Mouse (Mus musculus) G1E (cell line): ENCODE data around the gene Gm11541. TPM values are rescaled to one million over a fixed set of nuclear protein-coding genes. Genes with fewer than 3 reads are reported as not detected.

ENCODE experiments used
- ATAC-seq: 2 replicates; pipeline ENCODE4 v1.8.0; 2016; ENCODE audit warnings: mild to moderate bottlenecking; ENCODE audit not compliant: insufficient number of reproducible peaks, poor library complexity, low FRiP score, severe bottlenecking; ENCODE audit errors: extremely low read depth
- DNase-seq: peaks from one replicate; pipeline ENCODE4 v3.0.0; 2012; ENCODE audit warnings: low spot score
- H3K27me3 ChIP-seq: 2 replicates; pipeline ENCODE4 v1.6.1; 2012; ENCODE audit warnings: mild to moderate bottlenecking, low read length, inconsistent platforms; ENCODE audit not compliant: insufficient read depth
- H3K36me3 ChIP-seq: replicated peaks from 2 replicates; pipeline ENCODE3; 2012; ENCODE audit warnings: mild to moderate bottlenecking, inconsistent platforms
- H3K4me1 ChIP-seq: 2 replicates; pipeline ENCODE4 v1.6.1; 2012; ENCODE audit warnings: low read depth, low read length, inconsistent platforms, mixed read lengths; ENCODE audit not compliant: insufficient read depth
- H3K4me3 ChIP-seq: 2 replicates; pipeline ENCODE4 v1.5.1; 2012; ENCODE audit warnings: low read depth, mild to moderate bottlenecking, inconsistent platforms, low read length, moderate library complexity, mixed read lengths
- H3K9me3 ChIP-seq: replicated peaks from 2 replicates; pipeline ENCODE4 v1.6.1; 2012; ENCODE audit warnings: inconsistent platforms
- CTCF ChIP-seq: IDR thresholded peaks from 2 replicates; pipeline ENCODE4 v1.5.1; 2012; ENCODE audit warnings: low read depth, low read length, inconsistent platforms, mixed read lengths
- GATA1 ChIP-seq: IDR thresholded peaks from 2 replicates; pipeline ENCODE4 v1.6.1; 2012; ENCODE audit warnings: borderline replicate concordance, low read length, inconsistent platforms, mixed read lengths
- GATA2 ChIP-seq: IDR thresholded peaks from 2 replicates; pipeline ENCODE4 v1.6.1; 2012; ENCODE audit warnings: low read depth, low read length, inconsistent platforms, borderline replicate concordance
- POLR2AphosphoS5 ChIP-seq: IDR thresholded peaks from 2 replicates; pipeline ENCODE4 v1.6.1; 2012; ENCODE audit warnings: low read depth, low read length, inconsistent platforms; ENCODE audit not compliant: insufficient replicate concordance
- TAL1 ChIP-seq: conservative IDR thresholded peaks from 2 replicates; pipeline ENCODE4 v1.6.1; 2012; ENCODE audit warnings: low read depth, low read length, inconsistent platforms, mixed read lengths
- polyA plus RNA-seq: library from polyadenylated mRNA; stranded (reverse); fragments of >175 nt; gene quantifications from 2 replicates; pipeline ENCODE4 v1.2.3, GENCODE M21; 2012
- total RNA-seq, 2 experiments: library from RNA; stranded (forward) in 1 of 2; stranded (reverse) in 1 of 2; fragments of 200-1000 nt in 1 of 2; fragments of >200 nt in 1 of 2; fragmentation: Nextera tagmentation in 1 of 2; gene quantifications; 2 replicates each; pipeline ENCODE4 v1.2.3; 2014 to 2017

The Gm11541 gene
- total and polyA plus RNA-seq, 3 experiments, result 0.33 TPM; not detected in 2

GRCm38 (mm10) chr11:94681640-94682039, 22.7 kb downstream of the Gm11541 start:
- Histone ChIP-seq H3K4me3 (no peak overlapping the region), H3K4me1 (peaks cover 7% of the 10 kb centered on the region), H3K27me3 (peaks cover 17% of the 10 kb centered on the region), H3K36me3 (no peaks in the 10 kb centered on the region), H3K9me3 (no peaks in the 10 kb centered on the region)
- ATAC-seq (no peak), DNase-seq (no peak)
- TF ChIP-seq GATA2 (no peak), TAL1 (no peak), GATA1 (no peak), POLR2AphosphoS5 (no peak), CTCF (no peak)

- H3K9me3 ChIP-seq, result no peaks in the 10 kb centered on the region
- TF ChIP-seq POLR2AphosphoS5 (no peak), GATA2 (no peak), TAL1 (no peak), CTCF (no peak), GATA1 (no peak)
- peaks cover 4% of the 10 kb centered on the region for H3K36me3 ChIP-seq
- peaks cover 17% of the 10 kb centered on the region for H3K4me1 ChIP-seq
- ATAC-seq (no peak), DNase-seq (no peak)
- H3K4me3 ChIP-seq, result no peak overlapping the region
- H3K27me3 ChIP-seq, result peaks cover 17% of the 10 kb centered on the region
Measured at GRCm38 (mm10) chr11:94680639-94681038, 23.7 kb downstream of the Gm11541 start.

- ATAC-seq (no peak), DNase-seq (no peak)
- no peak for TF ChIP-seq CTCF
- no peak for TF ChIP-seq TAL1
- no peak for TF ChIP-seq POLR2AphosphoS5
- TF ChIP-seq GATA2, result no peak
- TF ChIP-seq GATA1, result no peak
- Histone ChIP-seq H3K9me3 (no peaks in the 10 kb centered on the region), H3K27me3 (peaks cover 9% of the 10 kb centered on the region; the same call in 1 of the 2 replicates), H3K4me3 (peak overlapping the region; percentile 96), H3K36me3 (peaks cover 29% of the 10 kb centered on the region), H3K4me1 (peaks cover 23% of the 10 kb centered on the region)
Measured at GRCm38 (mm10) chr11:94677607-94678145, 26.6 kb downstream of the Gm11541 start.

- H3K36me3 ChIP-seq, result peaks cover 34% of the 10 kb centered on the region
- H3K4me3 ChIP-seq, result peak within 1 kb of the TSS; percentile 96
- H3K9me3 ChIP-seq, result no peaks in the 10 kb centered on the region
- ATAC-seq, result peak; percentile 79
- peak; percentile 93 for DNase-seq
- TF ChIP-seq TAL1, result no peak
- TF ChIP-seq GATA1, result no peak
- TF ChIP-seq GATA2, result no peak
- TF ChIP-seq CTCF, result no peak
- TF ChIP-seq POLR2AphosphoS5, result no peak
- H3K4me1 ChIP-seq, result peaks cover 23% of the 10 kb centered on the region
- H3K27me3 ChIP-seq, result peaks cover 6% of the 10 kb centered on the region; the same call in 1 of the 2 replicates
Measured at GRCm38 (mm10) chr11:94676754-94677606, 27.3 kb downstream of the Gm11541 start, which contains the start of gene Xylt2. Gene Xylt2, minus strand, starts transcription at chr11:94677515.

- TF ChIP-seq GATA1 (no peak), TAL1 (no peak), GATA2 (no peak), POLR2AphosphoS5 (no peak), CTCF (no peak)
- peak overlapping the region; percentile 96 for H3K4me3 ChIP-seq
- H3K36me3 ChIP-seq, result peaks cover 41% of the 10 kb centered on the region
- H3K9me3 ChIP-seq, result no peaks in the 10 kb centered on the region
- DNase-seq (no peak), ATAC-seq (no peak)
- peaks cover 23% of the 10 kb centered on the region for H3K4me1 ChIP-seq
- peaks cover 4% of the 10 kb centered on the region; the same call in 1 of the 2 replicates for H3K27me3 ChIP-seq
Measured at GRCm38 (mm10) chr11:94676308-94676707, 28.0 kb downstream of the Gm11541 start.

GRCm38 (mm10) chr11:94675446-94675845, 28.9 kb downstream of the Gm11541 start:
- Histone ChIP-seq H3K4me3 (no peak overlapping the region), H3K36me3 (peaks cover 48% of the 10 kb centered on the region), H3K27me3 (peaks cover 4% of the 10 kb centered on the region; the same call in 1 of the 2 replicates), H3K9me3 (no peaks in the 10 kb centered on the region), H3K4me1 (peaks cover 23% of the 10 kb centered on the region)
- no peak for ATAC-seq
- TF ChIP-seq TAL1 (no peak), POLR2AphosphoS5 (no peak), GATA1 (no peak), GATA2 (no peak), CTCF (no peak)
- DNase-seq, result no peak
